Mouse (Mus musculus): ENCODE data around the gene Yipf3.

DNA sequence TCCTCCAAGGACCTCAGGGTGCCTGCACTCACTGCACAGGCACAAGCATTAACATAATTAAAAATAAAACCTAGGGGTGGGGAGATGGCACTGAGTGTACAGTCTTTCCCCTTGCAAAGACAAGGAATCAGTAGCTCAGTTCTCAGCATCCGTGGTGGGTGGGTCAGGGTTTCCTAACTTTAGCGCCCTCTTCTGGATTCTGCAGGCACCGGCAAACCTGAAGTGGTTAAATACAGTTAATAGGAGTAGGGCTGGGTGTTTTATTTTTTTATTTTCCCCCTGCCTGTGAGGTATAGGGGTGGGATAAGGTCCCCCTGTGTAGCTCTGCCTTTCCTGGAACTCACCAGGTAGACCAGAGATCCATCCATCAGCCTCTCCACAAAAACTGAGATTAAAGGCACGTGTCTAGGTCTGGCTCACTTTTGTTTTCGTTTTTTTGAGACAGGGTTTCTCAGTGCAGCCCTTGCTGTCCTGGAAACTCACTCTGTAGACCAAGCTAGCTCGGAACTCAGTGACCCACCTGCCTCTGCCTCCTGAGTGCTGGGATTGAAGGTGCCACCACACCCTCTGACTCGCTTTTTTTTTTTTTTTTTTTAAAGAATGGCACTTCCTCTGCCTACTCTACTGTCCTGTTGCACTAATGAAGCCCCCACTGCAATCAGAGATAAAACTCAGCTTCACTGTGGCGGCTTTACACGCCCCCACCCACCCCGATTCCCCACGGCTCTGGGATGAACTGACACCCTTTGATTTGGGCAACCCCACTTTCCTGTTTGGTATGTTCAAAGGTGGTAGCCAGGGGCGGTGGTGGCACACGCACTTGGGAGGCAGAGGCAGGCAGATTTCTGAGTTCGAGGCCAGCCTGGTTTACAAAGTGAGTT is 4.9 kb downstream of the Yipf3 start:
- no peak for TF ChIP-seq CTCF (IDR thresholded peaks at IDR 0.05; ENCODE audit: insufficient read depth, low read depth, low read length)
- TF ChIP-seq POLR2A (IDR thresholded peaks at IDR 0.05; ENCODE audit: insufficient read depth, low read depth, low read length): no peak
